Mouse (Mus musculus): ENCODE results near the gene Otud7a. TPM values are rescaled to one million over a fixed set of nuclear protein-coding genes. Genes with fewer than 3 reads are reported as not detected.

Gene Otud7a
- polyA plus RNA-seq, 1 experiment = not detected

GRCm38 (mm10) chr7:63758240-63758826 lies 313.8 kb downstream of the Otud7a start:
- Histone ChIP-seq H3K27ac (replicated peaks; ENCODE audit: low read depth, low read length) (no peak overlapping the region), H3K4me1 (ENCODE audit: control insufficient read depth, insufficient read depth, insufficient read length, low read length) (peaks cover 5% of the 10 kb centered on the region; the same call in 1 of the 2 replicates), H3K4me3 (ENCODE audit: insufficient read depth, low read depth, low read length) (0 out of 2 replicates have a peak overlapping the region, but pooled peaks have one; percentile 20)

- H3K4me1 ChIP-seq (ENCODE audit: control insufficient read depth, insufficient read depth, insufficient read length, low read length) = peaks cover 3% of the 10 kb centered on the region; the same call in 1 of the 2 replicates
- H3K4me3 ChIP-seq (ENCODE audit: insufficient read depth, low read depth, low read length) = no peak overlapping the region
- H3K27ac ChIP-seq (replicated peaks; ENCODE audit: low read depth, low read length) = no peak overlapping the region
Observed at GRCm38 (mm10) chr7:63759606-63760005, 315.1 kb downstream of the Otud7a start.

DNA sequence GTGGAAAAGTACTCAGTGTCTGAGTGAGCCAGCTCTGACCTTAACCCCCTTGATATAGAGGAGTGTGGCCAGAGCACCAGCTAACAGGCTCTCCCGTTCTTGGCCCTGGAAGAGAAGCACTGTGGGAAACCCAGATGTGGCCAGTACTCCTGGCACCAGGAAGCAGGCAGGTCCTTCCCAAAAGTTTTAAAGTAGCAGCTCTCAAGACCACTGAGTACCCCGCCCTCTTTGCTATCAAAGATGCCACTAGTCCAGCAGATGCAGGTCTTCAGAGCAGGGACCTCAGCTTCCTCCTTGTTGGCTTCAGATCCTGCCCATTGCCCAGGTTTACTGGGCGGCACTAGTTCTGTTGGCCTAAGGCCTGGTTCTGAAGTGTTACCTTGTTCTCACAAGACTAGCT lies 318.0 kb downstream of the Otud7a start:
- no peak overlapping the region for H3K4me3 ChIP-seq (ENCODE audit: insufficient read depth, low read depth, low read length)
- H3K27ac ChIP-seq (replicated peaks; ENCODE audit: low read depth, low read length) = no peak overlapping the region
- H3K4me1 ChIP-seq (ENCODE audit: control insufficient read depth, insufficient read depth, insufficient read length, low read length) = no peaks in the 10 kb centered on the region

GRCm38 (mm10) chr7:63768398-63769029 lies 324.0 kb downstream of the Otud7a start:
- Histone ChIP-seq H3K4me1 (ENCODE audit: control insufficient read depth, insufficient read depth, insufficient read length, low read length) (no peaks in the 10 kb centered on the region), H3K4me3 (ENCODE audit: insufficient read depth, low read depth, low read length) (no peak overlapping the region), H3K27ac (replicated peaks; ENCODE audit: low read depth, low read length) (no peak overlapping the region)

GRCm38 (mm10) chr7:63773268-63773667 lies 328.7 kb downstream of the Otud7a start:
- no peak overlapping the region for H3K27ac ChIP-seq (replicated peaks; ENCODE audit: low read depth, low read length)
- H3K4me1 ChIP-seq (ENCODE audit: control insufficient read depth, insufficient read depth, insufficient read length, low read length) = no peaks in the 10 kb centered on the region
- no peak overlapping the region for H3K4me3 ChIP-seq (ENCODE audit: insufficient read depth, low read depth, low read length)

DNA sequence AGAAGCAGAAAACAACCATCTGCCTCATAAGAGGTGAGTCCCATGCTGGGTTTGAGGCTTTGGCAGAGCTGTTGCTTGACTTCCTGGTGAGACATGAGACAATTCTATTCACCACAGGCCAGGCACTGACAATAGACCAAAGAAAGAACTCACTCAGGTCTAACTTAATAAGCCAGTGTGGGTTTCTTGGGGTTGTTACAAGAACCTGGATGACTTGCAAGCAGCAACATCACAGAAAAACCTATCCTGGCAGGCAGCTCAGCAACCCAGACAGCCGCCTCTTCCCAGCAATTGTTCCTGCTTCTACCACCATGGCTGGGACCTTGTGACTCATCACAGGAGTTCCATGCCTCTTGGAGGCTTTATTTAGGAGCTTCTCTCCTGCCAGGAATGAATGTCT lies 329.7 kb downstream of the Otud7a start:
- no peaks in the 10 kb centered on the region for H3K4me1 ChIP-seq (ENCODE audit: control insufficient read depth, insufficient read depth, insufficient read length, low read length)
- no peak overlapping the region for H3K4me3 ChIP-seq (ENCODE audit: insufficient read depth, low read depth, low read length)
- H3K27ac ChIP-seq (replicated peaks; ENCODE audit: low read depth, low read length) = no peak overlapping the region

- Histone ChIP-seq H3K4me1 (ENCODE audit: control insufficient read depth, insufficient read depth, insufficient read length, low read length) (no peaks in the 10 kb centered on the region), H3K4me3 (ENCODE audit: insufficient read depth, low read depth, low read length) (no peak overlapping the region), H3K27ac (replicated peaks; ENCODE audit: low read depth, low read length) (no peak overlapping the region)
Observed at GRCm38 (mm10) chr7:63777328-63777727, 332.8 kb downstream of the Otud7a start.

DNA sequence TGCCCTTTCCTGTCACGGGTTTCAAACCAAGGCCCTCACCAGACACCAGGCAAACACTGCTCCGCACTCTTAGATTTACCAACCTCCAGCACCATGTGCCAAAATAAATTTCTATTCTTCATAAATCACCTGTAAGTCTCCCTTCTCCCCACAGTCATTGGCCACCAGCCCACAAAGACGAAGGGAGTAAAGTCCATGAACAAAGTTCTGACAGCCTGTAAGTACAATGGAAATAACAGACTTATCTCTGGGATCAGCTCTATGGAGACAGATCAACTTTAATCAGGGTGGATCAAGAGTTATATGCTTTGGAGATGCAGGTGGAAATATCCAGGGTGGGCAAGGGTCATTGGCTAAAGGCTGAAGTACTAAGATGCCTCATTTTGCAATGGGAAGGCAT lies 336.3 kb downstream of the Otud7a start:
- Histone ChIP-seq H3K27ac (replicated peaks; ENCODE audit: low read depth, low read length) (no peak overlapping the region), H3K4me1 (ENCODE audit: control insufficient read depth, insufficient read depth, insufficient read length, low read length) (no peaks in the 10 kb centered on the region), H3K4me3 (ENCODE audit: insufficient read depth, low read depth, low read length) (no peak overlapping the region)

DNA sequence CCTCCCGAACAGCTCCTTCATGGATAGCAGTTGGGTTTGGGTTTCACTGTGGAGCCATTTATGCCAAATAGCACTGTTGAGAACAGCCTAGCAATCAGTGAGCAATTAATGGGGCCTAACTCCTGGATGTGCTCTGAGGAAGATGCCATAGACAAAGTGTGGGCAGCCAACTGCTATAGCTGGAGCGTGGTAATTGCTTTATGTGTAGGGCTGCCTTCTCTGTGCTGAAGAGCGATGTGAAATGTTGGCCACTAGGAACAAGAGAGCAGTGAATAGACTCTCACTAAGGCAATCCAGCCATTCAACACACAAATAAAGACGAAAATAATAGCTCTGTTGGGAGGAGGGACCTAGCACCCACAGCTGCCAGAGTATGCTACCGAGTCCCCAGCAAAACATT lies 345.2 kb downstream of the Otud7a start:
- no peaks in the 10 kb centered on the region for H3K4me1 ChIP-seq (ENCODE audit: control insufficient read depth, insufficient read depth, insufficient read length, low read length)
- no peak overlapping the region for H3K4me3 ChIP-seq (ENCODE audit: insufficient read depth, low read depth, low read length)

GRCm38 (mm10) chr7:63796001-63796632 lies 351.6 kb downstream of the Otud7a start:
- no peak overlapping the region for H3K27ac ChIP-seq (replicated peaks; ENCODE audit: low read depth, low read length)
- H3K4me3 ChIP-seq (ENCODE audit: insufficient read depth, low read depth, low read length) = no peak overlapping the region
- H3K4me1 ChIP-seq (ENCODE audit: control insufficient read depth, insufficient read depth, insufficient read length, low read length) = no peaks in the 10 kb centered on the region

More for the DNA sequence above, 345.2 kb downstream of the Otud7a start:
- H3K27ac ChIP-seq (replicated peaks; ENCODE audit: low read depth, low read length) = no peak overlapping the region

- no peak overlapping the region for H3K27ac ChIP-seq (replicated peaks; ENCODE audit: low read depth, low read length)
- H3K4me3 ChIP-seq (ENCODE audit: insufficient read depth, low read depth, low read length) = no peak overlapping the region
- H3K4me1 ChIP-seq (ENCODE audit: control insufficient read depth, insufficient read depth, insufficient read length, low read length) = no peaks in the 10 kb centered on the region
Observed at GRCm38 (mm10) chr7:63798446-63798845, 353.9 kb downstream of the Otud7a start.

DNA sequence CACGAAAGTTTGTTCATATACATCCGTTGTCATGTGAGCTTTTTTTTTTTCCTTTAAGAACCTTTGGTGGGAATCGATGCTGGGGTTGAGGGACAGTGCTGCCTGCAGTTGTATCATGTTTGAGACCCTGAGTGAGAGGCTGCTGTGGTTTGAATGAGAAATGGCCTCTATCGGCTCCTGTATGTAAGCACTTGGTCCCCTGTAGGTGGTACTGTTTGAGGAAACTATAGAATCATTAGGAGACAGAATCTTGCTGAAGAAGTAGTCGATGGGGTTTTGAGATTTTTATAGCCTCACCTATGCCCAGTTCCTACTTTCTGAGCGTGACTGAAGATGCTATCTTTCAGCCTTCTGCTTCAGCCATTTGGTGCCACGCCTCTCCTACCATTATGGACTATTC lies 354.8 kb downstream of the Otud7a start:
- Histone ChIP-seq H3K27ac (replicated peaks; ENCODE audit: low read depth, low read length) (no peak overlapping the region), H3K4me3 (ENCODE audit: insufficient read depth, low read depth, low read length) (no peak overlapping the region), H3K4me1 (ENCODE audit: control insufficient read depth, insufficient read depth, insufficient read length, low read length) (no peaks in the 10 kb centered on the region)

GRCm38 (mm10) chr7:63802751-63803150 lies 358.2 kb downstream of the Otud7a start:
- H3K4me3 ChIP-seq (ENCODE audit: insufficient read depth, low read depth, low read length) = no peak overlapping the region
- H3K27ac ChIP-seq (replicated peaks; ENCODE audit: low read depth, low read length) = no peak overlapping the region
- no peaks in the 10 kb centered on the region for H3K4me1 ChIP-seq (ENCODE audit: control insufficient read depth, insufficient read depth, insufficient read length, low read length)
